Mouse (Mus musculus): ENCODE measurements at regions not wholly inside any gene's neighbourhood (a gene's known extent, or its start where the extent isn't known, plus 50 kb on each side); places are given as distances from the start of the nearest gene placed in this dataset.

DNA sequence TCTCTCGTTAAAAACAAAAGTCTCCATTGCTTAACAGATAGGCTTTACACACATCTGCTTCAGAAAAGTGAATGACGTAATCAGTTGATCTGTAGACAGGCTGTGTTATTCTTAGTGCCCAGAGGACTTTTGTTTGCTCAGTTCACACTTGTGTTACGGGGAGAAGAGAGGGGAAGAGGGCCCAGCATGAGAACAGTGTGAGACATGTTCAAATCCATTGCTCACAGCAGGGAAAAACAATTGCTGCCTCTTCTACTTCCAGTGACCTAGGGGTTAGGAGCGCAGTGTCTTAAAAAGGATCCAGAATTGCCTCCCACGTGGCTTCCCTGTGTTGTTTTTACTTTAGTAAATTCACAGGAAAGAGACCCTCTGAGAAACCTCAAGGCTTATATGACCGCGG, 243.3 kb upstream of the BC052040 start:
- DNase-seq: no peak

DNA sequence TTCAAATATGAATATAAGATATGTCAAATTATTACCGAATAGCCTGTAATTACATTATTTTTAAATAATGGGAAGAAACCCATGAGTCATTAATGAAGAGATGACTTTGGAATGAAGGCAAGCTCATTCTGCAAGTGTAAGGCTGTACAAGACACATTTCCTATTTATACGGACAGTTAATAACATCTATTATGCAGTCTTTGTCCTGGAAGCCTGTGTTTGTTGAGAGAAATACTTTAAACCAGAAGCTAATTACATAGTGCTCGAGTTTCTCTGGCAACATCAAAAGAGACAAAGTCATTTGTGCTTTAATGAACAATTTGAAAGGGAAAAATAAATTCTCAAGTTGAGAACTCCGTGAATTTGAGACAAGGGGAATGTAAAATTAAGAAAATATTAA, 242.5 kb upstream of the BC052040 start:
- DNase-seq: no peak

DNA sequence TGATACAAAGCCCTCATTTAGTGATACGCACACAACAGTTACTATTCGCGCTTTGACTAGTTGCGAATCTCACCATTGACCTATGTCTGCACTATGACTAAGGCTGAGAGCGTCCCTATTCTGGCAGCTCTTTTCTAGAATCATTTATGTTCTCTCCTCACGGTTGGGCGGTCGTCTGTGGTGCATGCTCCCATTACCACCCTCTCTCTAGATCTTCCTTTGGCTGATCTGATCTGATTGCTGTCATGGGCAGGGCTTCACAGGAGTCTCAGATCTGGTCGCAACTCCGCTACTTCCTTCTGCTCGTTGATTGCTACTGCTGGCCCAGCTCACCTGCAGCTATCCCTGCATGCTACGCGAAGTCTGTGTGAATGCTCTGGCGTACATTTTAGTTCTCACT, 239.2 kb upstream of the BC052040 start:
- no peak for DNase-seq

DNA sequence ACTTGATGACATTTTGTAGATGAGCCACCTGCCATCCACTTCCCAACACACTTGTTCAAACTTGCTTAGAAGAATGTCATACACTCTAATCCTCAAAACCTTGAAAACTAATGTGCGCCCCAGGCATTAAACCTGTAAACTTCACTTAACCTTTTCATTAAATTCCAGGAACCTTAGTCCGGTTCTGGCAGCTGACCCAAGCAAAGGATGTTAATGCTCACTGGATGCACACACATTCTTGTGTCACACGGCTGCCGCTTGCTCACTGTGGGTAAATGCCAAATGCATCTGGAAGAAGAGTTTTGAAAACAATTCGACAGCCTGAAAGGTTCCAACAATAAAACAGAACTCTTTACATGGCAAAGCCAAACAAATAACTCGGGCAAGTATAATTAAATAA, 235.0 kb upstream of the BC052040 start:
- DNase-seq: peak; percentile 6

DNA sequence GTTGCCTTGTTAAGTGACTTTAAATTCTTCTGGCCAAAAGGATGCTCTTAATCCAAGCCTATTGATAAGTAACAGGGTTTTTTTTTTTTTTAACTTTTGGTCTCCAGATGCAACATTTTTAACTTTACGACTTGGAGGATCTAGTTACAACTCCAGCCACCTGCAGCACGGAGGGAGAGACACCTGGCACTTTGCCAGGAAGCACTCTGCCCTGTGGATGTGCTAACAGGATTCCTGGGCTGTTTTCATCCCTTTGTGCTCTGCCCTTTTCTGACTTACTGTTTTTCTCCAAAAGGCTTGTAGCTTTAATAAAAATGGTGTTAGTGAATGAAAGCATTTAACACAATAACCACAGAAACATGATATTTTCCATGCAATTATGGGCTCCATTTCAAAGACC, 233.3 kb upstream of the BC052040 start:
- peak; percentile 45 for DNase-seq

DNA sequence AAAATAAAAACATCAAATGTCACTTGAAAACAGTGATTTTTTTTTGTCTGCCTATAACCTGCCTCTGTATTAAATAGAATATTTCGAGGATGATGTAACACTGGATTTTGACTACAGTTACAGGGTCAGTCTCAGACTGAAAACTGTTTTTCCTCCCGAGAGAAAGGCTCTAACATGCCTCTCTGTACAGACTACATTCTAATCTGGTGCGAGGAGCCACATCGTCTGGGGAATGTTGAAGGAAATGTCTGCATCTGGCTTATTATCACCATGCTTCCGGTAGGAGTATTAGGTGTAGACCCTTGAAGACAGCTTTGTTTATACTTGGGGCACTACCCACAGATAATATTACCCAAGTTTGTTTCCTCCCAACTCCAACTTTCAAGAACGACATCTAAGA, 210.4 kb upstream of the BC052040 start:
- DNase-seq: no peak

DNA sequence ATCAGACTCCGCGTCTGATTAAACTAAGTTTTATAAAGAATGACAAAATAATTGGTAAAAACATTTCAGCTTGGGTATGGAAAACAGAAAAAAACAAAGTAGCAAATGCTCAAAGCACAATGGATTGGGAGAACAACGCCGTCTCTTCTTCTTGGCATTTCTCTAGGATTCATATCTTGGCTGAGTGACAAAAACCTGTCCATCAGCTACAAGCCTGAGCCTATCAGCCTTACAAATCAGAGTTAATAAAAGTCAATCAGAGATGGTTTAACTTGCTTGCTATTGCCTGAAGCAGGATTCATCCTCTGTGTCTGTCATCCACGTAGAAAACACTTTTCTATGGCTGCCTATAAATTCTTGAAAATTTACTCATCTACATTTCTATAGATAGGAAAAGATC, 206.2 kb upstream of the BC052040 start:
- no peak for DNase-seq

DNA sequence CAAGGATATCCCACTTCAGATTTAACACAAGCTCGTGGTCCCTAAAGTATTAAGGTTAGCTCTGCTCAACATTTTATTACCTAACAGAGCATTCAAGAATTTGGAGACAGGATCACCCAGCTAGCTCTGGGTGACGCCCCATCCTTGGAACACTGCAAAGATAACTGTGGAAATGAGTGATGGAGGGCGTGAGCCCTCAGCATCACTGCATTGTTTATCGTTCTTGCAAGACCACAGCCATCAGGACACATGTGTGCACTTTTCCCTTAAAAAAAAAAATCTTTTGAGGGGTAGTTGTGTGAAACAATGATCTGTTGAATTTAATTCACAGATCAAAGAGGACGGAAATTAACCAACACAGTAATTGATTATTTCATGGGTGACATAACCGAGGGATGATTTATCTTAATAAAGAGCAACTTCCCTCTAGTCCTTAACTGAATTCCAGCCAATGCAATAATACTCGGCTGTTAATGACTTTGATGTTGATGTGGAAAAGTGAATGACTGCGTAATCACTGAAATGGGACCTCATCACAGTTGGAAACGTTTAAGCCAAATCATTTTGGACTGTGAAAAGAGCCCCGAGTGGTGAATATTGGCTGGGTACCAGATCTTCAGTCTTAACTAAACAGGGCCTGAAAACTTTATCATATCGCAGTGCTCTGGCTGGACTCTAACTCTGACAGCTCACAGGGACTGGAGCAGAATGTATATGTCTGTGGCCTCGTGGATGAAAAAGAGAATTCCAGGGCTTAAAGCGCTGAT, 196.9 kb upstream of the BC052040 start:
- DNase-seq: peak; percentile 33

DNA sequence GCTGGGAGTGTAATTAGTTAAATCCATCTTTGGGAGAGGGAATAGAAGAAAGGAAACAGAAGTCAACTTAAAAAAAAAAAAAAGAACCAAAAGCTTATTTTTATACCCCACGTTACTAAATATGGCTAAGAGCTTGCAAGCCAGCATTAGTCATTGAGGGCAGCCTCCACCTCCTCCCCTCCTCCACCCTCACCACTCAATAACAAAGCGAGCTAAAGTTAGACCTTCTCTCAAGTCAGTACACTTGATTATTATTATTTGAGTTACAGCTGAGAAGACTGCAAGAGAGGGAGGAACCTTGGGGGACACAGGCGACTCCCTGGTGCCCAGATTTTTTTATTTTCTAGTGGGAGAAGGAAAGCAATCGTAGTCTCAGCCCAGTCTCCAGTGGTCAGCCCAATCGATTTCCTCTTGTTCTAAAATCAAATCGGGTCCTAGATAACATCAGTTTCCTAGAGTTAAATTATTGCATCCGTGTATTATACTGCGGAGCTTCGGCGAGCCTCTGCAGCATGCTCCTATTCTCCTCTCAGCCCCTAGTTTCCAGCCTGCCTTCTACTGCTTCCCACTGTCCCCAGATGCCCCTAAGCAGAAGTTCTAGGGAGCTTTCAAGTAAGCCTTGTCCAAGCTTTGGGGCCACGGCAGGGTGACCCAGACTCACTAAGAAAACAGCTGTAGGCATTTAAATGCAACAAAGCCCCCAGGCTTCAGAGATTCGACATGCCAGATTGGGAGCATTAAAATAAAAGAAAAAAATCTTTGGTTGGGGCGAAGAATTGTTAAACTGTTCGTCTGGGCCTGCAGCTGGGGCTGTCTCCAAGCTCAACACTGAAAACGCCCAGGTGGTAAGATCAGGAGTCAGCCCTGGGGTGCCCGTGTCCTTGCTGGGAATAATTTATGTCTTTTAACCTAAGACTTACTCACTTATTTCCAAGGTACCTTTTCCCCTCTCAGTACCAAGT, 196.0 kb upstream of the BC052040 start:
- DNase-seq: peak; percentile 68

DNA sequence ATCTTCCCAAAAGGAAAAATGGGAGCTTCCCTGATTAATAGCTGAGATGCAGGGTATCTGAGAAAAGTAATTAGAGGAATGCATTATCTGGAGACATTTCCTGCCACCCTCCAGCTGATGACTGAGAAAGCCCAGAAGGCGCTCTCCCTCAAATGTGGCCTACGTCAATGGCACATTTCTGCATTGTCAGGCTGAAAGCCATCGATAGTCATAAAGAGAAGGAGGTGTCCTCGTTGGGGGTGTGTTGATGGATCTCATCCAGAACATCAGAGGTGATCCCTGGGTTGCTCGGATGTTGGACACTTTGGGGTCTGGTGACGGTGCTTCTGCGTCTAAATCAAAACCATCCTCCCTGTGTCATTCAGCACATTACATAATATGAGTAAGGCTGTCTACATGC, 189.9 kb upstream of the BC052040 start:
- no peak for DNase-seq

DNA sequence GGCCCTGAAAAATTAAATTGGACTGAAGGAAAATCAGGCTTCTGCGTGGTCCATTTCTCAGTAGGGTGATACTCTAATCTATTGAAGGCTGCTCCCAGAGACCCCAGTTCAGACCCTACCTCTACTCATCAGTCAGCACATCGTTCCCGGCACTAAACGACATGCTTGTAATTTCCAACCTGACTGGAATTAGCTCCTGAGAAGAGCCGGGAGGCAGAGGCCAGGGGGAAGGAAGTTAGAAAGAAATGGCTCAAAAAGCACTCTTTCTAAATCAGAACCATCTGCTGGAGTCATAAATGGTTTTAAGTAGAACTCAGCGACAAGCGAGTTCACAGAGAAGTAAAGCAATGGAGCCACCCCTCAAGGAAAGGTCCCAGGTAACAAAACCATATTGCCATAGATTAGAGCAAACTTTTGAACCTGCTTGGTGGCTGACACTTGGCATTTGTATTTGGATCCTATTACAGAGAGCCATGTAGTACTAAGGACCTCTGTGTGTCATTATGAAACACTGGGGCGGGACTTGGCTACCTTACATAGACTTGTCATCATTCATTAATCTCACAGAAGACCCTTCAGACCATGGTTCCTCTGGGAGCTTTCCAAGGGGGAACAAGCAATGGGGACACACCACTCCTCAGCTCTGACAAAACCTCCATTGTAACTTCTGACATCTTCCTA, 189.3 kb upstream of the BC052040 start:
- no peak for DNase-seq

DNA sequence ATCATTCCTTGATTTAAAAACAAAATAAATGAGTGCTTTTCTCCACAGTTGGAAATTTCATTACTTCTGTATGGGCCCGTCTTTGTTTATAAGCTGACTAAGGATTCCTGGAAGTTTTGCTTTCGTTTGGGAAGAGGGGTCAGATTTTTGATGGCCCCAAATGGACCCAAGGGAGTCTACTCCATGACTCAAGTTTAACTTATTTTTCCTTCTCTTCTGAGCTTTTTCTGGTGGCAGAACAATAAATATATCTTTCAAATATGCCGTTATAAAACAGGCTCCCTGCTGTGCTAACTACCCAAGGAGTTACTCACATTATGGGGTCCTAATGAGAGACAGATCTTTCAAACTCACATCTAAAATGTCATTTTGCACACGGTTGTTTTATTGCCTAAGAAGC, 187.4 kb upstream of the BC052040 start:
- DNase-seq: peak; percentile 27

DNA sequence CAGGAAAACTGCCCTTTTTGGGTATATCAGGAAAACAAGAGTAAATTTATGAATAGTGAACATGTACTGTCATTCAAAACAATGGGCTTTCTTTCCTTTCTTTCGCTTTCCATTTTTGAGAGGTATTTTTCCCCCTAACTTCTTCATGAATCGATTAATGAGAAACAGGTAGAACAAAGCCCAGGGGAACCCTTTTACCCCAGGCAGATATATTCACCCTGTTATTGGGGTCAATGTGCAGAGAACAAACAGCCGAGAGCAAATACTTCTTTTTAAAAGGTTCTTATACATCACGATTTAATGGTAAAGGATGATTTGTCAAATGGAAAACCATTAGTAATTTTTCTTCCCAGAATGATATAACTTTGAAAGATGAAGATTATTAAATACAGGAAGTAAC, 183.0 kb upstream of the BC052040 start:
- no peak for DNase-seq

DNA sequence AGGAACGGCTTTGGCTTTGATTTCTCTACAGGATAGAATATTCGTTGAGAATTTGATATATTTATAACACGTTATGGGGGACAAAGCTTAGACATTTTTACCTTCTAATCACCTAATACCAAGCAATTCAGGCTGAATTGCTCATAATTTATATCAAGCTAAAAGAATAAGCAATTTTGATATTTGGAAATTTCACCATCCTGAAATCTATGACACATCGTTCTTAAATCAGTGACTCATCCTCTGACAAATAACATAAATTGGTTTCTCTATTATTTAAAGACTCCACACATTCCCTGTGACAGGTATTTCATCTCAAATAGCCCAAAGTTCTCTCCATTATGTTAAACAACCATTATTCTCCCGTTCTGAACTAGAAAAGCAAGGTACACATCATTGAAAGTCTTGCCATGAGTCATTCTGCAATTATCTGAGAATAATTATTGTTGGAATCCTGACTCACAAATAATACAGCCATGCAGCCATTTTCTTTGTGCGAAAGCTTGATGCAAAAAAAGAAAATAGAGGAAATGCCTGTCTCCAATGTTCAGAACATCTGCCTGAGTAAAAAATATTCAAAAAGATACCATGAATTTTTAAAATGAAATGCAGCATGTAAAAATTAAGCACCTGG, 182.3 kb upstream of the BC052040 start:
- no peak for DNase-seq

DNA sequence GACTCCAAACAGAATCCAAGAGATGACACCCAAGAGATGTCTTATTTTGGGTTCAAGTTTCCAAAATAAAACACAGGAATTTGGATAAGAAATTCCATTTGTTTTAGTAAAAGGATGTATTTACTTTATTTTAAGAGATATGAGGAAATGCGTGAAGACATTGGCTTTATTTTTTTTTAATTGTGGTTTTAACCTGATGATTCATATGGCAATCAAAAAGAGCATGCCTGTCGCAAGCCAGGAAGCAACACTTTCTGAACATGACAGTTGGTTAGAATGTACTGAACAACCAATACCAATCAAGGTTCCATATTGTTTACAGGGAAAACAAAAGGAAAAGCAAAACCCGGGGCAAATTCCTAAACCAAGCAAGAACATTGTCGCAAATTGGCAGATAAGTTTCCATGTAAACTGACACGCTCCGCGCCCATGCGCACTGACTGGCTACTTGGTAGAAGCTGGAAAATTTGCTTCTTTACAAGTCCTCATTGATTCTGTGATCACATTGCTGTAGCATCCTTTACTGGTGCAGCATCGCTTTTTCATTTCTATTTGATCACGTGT, 181.4 kb upstream of the BC052040 start:
- DNase-seq: peak; percentile 35

DNA sequence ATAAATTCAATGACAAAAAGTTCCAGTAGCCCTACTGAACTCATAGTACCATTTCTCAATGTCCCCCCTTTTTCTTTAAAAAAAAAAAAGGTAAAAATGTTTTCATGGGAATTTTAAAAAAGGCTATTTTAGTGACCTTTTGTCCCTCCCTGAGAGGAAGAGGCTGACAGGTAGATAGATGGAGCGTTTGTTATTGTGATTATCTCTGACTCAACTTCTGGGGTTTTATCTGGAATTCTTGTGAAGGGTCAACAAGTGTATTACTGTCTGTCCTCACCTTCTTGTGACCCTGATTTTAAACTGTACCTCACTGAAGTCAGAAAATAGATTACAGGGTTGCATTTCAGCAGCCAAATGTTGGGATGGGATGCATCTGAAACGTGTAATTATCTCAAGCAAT, 179.3 kb upstream of the BC052040 start:
- peak; percentile 37 for DNase-seq

DNA sequence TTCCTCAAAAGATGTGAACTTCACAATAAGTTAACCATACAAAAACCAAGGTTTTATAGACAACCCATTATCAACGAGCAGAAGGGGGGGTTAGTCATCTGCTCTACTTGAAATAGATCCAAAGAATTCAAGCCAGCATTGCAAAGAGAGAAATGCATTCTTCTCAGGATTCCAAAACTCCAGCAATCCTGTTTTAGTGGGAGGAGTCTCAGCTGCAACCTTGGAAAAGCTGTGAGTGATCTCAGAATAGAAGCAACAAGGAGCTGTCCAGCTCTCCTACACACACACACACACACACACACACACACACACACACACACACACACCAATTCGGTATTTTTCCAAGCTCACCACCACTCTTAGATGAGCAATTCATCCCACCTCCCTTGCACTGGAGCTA, 149.0 kb upstream of the BC052040 start:
- DNase-seq: peak; percentile 5

DNA sequence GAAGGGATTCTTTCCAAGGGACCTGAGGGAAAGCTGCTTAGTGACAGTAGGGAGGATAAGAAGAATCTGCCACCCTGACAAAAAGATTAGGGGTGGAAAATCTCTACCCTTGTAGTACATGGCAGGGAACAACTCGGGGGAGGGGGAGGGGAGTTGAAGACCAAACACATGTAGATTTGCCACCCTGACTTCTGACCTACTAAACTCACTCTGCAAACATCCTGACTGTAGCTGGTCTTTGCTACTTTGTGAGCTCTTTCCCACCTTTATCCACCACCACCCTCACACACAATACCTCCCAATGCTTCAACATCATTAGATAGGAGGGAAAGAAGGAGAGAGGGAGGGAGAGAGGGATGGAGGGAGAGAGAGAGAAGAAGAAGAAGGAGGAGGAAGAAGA, 140.4 kb upstream of the BC052040 start:
- no peak for DNase-seq

DNA sequence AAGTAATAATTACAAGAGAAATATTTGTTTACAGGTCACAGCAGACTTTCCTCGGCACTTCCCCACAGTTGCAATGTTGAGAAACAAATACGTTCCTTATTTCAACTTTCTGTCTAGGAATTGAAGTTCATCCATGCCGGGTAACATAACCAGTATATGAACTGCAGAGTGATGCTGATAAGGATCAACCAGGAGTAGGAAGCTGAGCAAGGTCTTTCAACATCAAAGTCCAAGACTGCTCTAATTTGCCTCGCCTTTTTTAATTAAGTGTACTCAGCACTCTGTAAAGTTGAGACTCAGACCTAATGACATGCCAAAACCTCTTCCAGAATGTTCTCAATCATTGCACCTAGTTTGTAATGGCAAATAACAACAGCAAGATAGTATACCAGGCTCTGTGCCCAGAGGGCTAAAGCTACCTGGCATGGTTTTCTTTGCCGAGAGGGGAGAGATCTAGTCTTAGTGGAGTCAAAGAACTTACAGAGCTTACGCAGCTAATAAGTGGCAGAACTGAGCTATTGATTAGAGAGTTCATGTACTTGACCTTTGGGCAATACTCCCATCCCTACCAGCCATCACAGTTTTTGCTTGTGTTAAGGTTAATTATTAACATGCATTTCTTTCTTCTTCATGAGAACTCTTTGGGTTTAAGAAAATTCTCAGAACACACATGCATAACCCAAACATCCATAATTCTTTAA, 131.6 kb upstream of the BC052040 start:
- DNase-seq: no peak

DNA sequence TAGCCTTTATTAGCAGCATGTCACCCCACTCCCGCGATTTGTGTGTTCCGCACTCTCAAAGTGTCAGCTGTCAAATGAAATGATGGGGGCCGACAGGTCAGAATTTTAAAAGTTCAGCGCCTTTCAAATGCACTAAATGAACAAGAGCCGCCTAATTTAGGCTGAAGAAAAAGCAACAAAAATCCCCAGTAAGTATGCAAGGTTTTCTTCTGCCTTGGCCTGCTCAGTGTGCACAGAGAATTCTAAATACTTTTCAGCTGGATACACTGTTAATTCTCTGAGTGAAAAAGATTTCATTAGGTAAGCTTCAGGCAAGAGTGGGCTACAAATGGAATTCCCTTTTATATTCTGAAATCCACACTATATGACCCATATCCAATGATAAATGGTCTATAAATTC, 125.9 kb upstream of the BC052040 start:
- no peak for DNase-seq

DNA sequence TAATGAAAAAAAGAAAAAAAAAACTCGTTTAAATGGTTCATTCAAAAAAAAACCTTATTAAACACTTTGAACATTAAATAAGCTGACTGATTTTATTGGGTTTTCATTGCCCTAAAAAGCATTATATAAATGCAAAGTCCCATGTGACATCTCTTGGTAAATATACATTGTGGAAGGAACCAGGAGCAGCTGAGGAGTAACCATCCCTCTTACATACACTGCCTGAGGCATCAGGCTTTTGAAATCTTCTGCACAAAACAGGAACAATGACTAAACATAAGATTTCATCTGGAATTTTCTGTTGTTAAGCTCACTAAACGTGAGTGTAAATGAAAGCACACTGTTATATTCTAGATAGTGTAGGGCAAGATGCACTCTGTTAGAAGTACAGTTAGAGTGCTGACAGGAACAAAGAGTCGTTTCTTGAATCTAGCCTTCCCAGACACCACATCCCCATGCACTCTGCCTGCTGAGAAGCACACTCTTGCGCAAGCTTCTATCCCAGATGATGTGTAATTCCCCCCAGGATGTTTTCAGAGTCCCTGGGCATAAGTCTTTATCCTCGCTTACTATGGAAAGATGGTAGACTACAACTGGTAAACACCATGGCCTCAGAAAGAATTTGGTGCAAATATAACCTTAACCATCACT, 125.0 kb upstream of the BC052040 start:
- no peak for DNase-seq
